Mouse (Mus musculus): ENCODE results near the gene Gm45785. TPM values are rescaled to one million over a fixed set of nuclear protein-coding genes. Genes with fewer than 3 reads are reported as not detected.

Gm45785 gene
- polyA plus RNA-seq (2015; fragmentation: Nextera tagmentation; extraction: Ambion mirVana) = not detected in 2 replicates

GRCm38 (mm10) chr7:140855860-140856784 lies at the start of gene Gm45785:
Gene Gm45785 (minus strand): TSS chr7:140856331.

GRCm38 (mm10) chr7:140900220-140900619 lies 44.1 kb upstream of the Gm45785 start, which contains the start of gene Cox8b:
Gene Cox8b (minus strand): TSS chr7:140900446.

DNA sequence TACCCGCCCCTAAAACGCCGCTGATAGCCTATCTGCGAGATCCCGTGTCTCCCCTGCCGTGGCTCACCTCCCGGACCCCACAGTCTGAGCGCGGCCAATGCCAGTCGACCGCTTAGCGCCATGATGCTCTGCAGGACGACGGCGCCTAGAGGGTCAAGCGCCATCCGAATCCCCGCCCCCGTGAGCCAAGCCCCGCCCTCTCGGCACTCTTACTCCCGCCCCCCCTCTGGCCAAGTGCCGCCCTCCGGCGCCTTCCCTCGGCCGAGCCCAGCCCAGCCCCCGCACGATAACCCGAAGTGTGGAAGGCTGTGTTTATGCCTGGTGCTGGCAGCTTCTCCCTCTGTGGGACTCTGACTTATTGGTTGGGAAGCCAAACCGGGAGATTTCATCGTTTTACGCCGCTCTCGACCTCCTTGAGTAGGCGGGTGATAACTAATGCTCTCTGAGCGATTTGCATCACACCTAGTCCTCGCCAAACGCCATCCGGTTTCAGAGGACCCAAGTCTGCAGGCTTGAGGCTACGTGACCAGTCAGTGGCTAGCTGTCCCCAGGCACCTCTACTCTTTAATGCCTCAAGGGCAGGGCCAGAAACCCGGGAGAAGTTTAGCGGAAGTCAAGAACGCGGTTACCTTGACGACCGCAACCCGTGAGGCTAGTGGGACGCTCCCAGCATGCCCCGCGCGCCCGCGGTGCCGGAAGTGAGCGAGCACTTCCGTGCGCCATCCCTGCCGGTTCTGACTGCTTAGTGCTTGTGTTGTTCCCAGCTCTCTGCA lies 25.8 kb upstream of the Gm45785 start, which contains the start of the genes Psmd13 and Sirt3:
Gene Psmd13, plus strand, starts transcription at position 273 of the 773 bp plus-strand sequence.
Gene Sirt3, minus strand, starts transcription at position 614 of the 773 bp plus-strand sequence.

GRCm38 (mm10) chr7:140857550-140858505 lies 1.7 kb upstream of the Gm45785 start, which contains the start of gene Bet1l:
Gene Bet1l (minus strand): TSS chr7:140857577.

DNA sequence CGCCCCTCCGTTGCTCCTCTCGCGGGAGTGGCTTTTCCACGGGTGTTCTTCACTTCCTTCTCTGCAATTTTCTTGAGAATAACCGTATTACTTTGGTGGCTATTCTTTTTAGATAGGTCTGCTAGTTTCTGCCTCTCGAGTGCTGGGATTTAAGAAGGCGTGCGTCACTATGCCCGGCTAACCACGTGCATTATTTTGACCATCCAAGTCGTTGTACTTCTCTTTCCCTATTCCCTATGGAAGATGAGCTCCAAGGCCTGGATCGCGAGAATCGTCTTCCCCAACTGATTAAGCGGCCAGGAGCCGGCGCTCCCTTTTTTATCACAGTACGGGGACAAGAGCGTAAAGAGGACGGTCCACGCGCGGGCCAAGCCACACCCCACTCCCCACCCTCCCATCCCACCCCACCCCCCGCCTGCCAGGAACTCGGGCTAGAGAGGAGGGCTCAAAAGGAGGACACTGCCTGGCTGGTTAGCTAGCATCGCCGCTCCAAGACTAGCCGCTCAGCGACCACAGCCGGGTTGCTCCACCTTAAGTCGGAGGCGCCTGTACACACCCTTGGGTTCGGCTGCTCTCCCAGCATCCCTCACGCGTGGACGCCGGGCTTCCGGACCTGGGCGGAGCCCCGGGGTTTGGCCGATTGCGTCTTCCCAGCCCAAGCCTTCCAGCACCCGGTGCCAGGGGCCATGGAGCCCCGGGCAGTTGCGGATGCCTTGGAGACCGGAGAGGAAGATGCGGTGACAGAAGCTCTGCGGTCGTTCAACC lies 836 bp upstream of the Gm45785 start, which contains the start of gene Ric8a:
Gene Ric8a, plus strand, starts transcription at position 173 of the 765 bp plus-strand sequence.

DNA sequence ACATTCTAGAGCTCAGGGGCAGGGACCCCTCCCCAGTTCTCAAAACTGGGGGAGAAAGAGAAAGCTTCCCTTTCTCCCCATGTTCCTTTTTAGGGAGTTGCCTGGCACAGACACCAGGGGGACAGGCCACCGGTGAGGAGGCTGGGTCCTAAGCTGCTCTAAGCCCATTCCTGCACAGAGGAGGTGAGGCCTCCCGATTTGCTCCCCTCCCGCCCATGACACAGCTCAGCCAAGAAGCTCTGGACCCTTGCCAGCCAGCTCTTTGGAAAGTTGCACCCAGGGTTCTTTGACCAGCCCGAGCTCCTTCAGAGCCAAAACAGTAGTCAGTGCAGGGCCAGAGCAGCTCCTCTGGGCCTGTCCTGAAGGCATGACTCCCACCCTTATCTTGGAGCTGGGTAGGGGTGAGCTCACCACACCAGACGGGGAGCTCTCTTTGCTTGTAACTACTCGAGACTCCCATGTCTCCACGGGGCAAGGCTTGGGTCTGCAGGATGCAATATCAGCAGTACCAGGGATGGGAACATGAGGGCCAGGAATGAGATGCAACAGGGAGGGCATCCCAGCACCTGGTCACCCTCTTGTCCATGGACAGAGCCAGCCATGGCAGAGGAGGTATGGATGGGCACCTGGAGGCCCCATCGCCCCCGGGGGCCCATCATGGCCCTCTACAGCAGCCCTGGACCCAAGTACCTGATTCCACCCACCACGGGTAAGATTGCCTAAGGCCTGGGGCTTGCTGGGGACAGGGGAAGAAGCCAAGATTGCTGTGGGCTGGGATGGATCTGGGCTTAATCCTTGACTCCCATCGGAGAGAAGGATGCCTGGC lies 8.2 kb downstream of the Gm45785 start, which contains the start of gene Odf3:
Gene Odf3, plus strand, starts transcription at position 51 of the 826 bp plus-strand sequence.

GRCm38 (mm10) chr7:140844905-140845665 lies 11.0 kb downstream of the Gm45785 start, which contains the start of gene Scgb1c1:
Gene Scgb1c1 (plus strand): TSS chr7:140845547.

DNA sequence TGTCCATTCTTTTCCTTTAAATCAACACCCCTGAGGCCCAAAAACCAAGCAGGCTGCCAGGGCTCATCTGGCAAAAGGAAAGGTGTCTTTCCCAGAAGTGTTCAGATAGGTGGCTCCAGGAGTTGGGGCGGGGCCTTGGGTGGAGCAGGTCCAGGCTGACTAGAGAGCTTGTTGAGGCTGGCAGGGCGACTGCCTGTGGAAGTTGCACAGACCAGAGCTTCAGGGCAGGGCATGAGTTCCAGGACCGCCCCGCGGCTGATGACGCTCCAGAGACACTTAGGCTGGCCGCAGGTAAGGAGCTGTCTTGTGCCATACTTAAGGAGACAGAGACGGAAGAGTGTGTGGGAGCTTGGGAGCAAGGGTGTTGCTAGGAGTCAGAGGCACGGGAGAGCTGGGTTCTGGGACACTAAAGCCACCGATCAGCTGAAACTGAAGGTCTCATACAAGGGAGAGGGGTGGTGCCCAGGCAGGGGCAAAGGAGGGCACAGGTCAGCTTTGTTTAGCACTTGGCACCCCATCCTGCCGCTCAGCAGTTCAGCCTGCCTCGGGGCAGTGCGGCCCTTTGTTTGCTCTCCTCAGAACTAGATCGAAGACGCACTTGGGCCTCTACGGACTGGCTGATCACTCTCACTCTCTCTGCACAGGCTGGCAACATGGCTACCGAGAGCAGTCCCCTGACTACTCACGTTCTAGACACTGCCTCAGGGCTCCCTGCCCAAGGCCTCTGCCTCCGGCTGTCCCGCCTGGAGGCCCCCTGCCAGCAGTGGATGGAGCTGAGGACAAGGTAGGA lies 21.0 kb downstream of the Gm45785 start, which contains the start of gene Urah:
Gene Urah, plus strand, starts transcription at position 51 of the 790 bp plus-strand sequence.

GRCm38 (mm10) chr7:140821653-140822329 lies 34.3 kb downstream of the Gm45785 start, which contains the start of gene Zfp941:
Gene Zfp941 (minus strand): TSS chr7:140822178.

DNA sequence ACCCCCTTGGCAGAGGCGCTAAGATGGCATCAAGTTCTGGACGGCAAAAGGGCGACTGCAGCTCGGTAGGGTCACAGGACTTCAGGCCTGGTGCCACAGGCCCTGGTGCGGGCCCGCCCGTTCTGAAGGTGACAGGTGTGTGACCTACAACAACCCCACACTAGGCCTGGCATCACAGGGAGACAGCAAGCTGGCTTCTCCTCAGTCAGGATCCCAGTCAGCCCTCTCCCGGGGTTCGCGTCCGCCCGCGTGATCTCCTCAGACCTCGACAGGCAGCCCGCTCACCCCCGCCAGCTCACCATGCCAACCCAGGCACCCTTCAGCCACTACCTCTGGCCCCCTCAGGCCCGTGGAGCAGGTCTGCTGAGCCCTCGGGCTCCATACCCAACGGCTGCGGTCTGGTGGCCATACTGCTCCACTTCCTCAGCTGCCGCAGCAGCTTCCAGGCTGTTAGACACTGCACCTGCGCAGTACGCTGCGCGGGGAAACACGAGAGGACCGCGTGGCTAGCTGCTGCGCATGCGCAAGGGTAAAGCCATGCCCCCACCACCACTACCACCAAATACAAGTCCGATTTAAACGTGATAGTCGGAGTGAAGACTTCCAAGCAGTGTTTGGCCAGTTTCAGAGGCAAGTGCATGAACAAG lies 68.6 kb downstream of the Gm45785 start, which contains the start of gene Syce1:
Gene Syce1, minus strand, starts transcription at position 447 of the 647 bp plus-strand sequence.

Other genes starting within 250 kb of the Gm45785 start
- not detected in 2 replicates for gene Olfr61, start 227.4 kb downstream of the Gm45785 start, polyA plus RNA-seq (2015; fragmentation: Nextera tagmentation; extraction: Ambion mirVana)
- gene Olfr53, start 209.9 kb downstream of the Gm45785 start, polyA plus RNA-seq (2015; fragmentation: Nextera tagmentation; extraction: Ambion mirVana) = not detected in 2 replicates
- gene Olfr539, start 196.4 kb downstream of the Gm45785 start, polyA plus RNA-seq (2015; fragmentation: Nextera tagmentation; extraction: Ambion mirVana) = not detected in 2 replicates
- gene Olfr45, start 174.4 kb downstream of the Gm45785 start, polyA plus RNA-seq (2015; fragmentation: Nextera tagmentation; extraction: Ambion mirVana) = not detected in 2 replicates
- not detected in 2 replicates for gene Olfr541, start 159.1 kb downstream of the Gm45785 start, polyA plus RNA-seq (2015; fragmentation: Nextera tagmentation; extraction: Ambion mirVana)
- 0.25 and 0.75 TPM in 2 replicates for gene Cyp2e1, start 92.6 kb downstream of the Gm45785 start, polyA plus RNA-seq (2015; fragmentation: Nextera tagmentation; extraction: Ambion mirVana)
- gene Syce1, start 68.5 kb downstream of the Gm45785 start, polyA plus RNA-seq (2015; fragmentation: Nextera tagmentation; extraction: Ambion mirVana) = 0.19 and 0.25 TPM in 2 replicates
- 0.55 and 0.98 TPM in 2 replicates for gene Zfp941, start 34.2 kb downstream of the Gm45785 start, polyA plus RNA-seq (2015; fragmentation: Nextera tagmentation; extraction: Ambion mirVana)
- gene Urah, start 21.3 kb downstream of the Gm45785 start, polyA plus RNA-seq (2015; fragmentation: Nextera tagmentation; extraction: Ambion mirVana) = 9.5 and 11.1 TPM in 2 replicates
- gene Scgb1c1, start 10.8 kb downstream of the Gm45785 start, polyA plus RNA-seq (2015; fragmentation: Nextera tagmentation; extraction: Ambion mirVana) = not detected in 2 replicates
- gene Odf3, start 8.5 kb downstream of the Gm45785 start, polyA plus RNA-seq (2015; fragmentation: Nextera tagmentation; extraction: Ambion mirVana) = 0.14 TPM in 1 of 2 replicates, not detected in the other
- 50.8 and 53.1 TPM in 2 replicates for gene Ric8a, start 626 bp upstream of the Gm45785 start, polyA plus RNA-seq (2015; fragmentation: Nextera tagmentation; extraction: Ambion mirVana)
- gene Bet1l, start 1.2 kb upstream of the Gm45785 start, polyA plus RNA-seq (2015; fragmentation: Nextera tagmentation; extraction: Ambion mirVana) = 39.9 and 50.6 TPM in 2 replicates
- gene Psmd13, start 25.6 kb upstream of the Gm45785 start, polyA plus RNA-seq (2015; fragmentation: Nextera tagmentation; extraction: Ambion mirVana) = 160 and 172 TPM in 2 replicates
- gene Sirt3, start 26.0 kb upstream of the Gm45785 start, polyA plus RNA-seq (2015; fragmentation: Nextera tagmentation; extraction: Ambion mirVana) = 16.6 and 18.1 TPM in 2 replicates
- 0.43 and 0.74 TPM in 2 replicates for gene Cox8b, start 44.1 kb upstream of the Gm45785 start, polyA plus RNA-seq (2015; fragmentation: Nextera tagmentation; extraction: Ambion mirVana)
- gene Nlrp6, start 64.6 kb upstream of the Gm45785 start, polyA plus RNA-seq (2015; fragmentation: Nextera tagmentation; extraction: Ambion mirVana) = 0.08 and 0.22 TPM in 2 replicates
- 17.1 and 17.4 TPM in 2 replicates for gene Pgghg, start 85.1 kb upstream of the Gm45785 start, polyA plus RNA-seq (2015; fragmentation: Nextera tagmentation; extraction: Ambion mirVana)
- gene Ifitm5, start 94.0 kb upstream of the Gm45785 start, polyA plus RNA-seq (2015; fragmentation: Nextera tagmentation; extraction: Ambion mirVana) = 1.1 and 1.4 TPM in 2 replicates
- gene Gm45717, start 99.6 kb upstream of the Gm45785 start, polyA plus RNA-seq (2015; fragmentation: Nextera tagmentation; extraction: Ambion mirVana) = 0.60 and 0.79 TPM in 2 replicates
- gene Ifitm2, start 99.7 kb upstream of the Gm45785 start, polyA plus RNA-seq (2015; fragmentation: Nextera tagmentation; extraction: Ambion mirVana) = 1,342 and 1,631 TPM in 2 replicates
- 156 and 219 TPM in 2 replicates for gene Ifitm1, start 110.9 kb upstream of the Gm45785 start, polyA plus RNA-seq (2015; fragmentation: Nextera tagmentation; extraction: Ambion mirVana)
- 730 and 992 TPM in 2 replicates for gene Ifitm3, start 154.4 kb upstream of the Gm45785 start, polyA plus RNA-seq (2015; fragmentation: Nextera tagmentation; extraction: Ambion mirVana)
- 0.67 and 3.1 TPM in 2 replicates for gene Ifitm6, start 161.6 kb upstream of the Gm45785 start, polyA plus RNA-seq (2015; fragmentation: Nextera tagmentation; extraction: Ambion mirVana)
- gene Gm17387, start 172.8 kb upstream of the Gm45785 start, polyA plus RNA-seq (2015; fragmentation: Nextera tagmentation; extraction: Ambion mirVana) = not detected in 2 replicates
- gene B4galnt4, start 204.8 kb upstream of the Gm45785 start, polyA plus RNA-seq (2015; fragmentation: Nextera tagmentation; extraction: Ambion mirVana) = 0.25 and 0.40 TPM in 2 replicates
- gene Pkp3, start 221.9 kb upstream of the Gm45785 start, polyA plus RNA-seq (2015; fragmentation: Nextera tagmentation; extraction: Ambion mirVana) = 29.1 and 32.9 TPM in 2 replicates
- gene Sigirr, start 244.2 kb upstream of the Gm45785 start, polyA plus RNA-seq (2015; fragmentation: Nextera tagmentation; extraction: Ambion mirVana) = 4.8 and 5.7 TPM in 2 replicates

All from urinary bladder, postnatal 0 days (tissue).